Mouse (Mus musculus): ENCODE data around the gene Dach1. TPM values are rescaled to one million over a fixed set of nuclear protein-coding genes. Genes with fewer than 3 reads are reported as not detected.

Gene Dach1
- polyA plus RNA-seq, 1 experiment from 2014 or later = 8.6 TPM

DNA sequence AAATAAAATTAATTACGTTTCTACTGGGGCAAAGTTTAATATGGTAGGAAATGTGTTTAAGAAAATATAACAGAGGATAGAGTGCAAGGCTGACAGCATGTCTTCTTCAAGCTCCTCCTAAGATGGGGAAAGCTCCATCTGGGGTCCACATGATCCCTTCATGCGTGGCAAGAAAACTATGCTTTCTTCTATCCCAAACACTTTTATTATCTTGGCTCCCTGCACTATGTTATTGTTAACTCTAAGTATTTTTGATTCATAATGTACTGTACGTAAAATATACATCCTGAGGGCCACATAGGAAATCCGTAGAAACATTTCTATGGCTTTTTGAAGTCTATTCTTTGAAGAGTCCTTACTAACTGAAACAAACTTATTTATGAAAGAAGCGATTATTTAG, 330.3 kb downstream of the Dach1 start:
- ATAC-seq (ENCODE audit: insufficient number of reproducible peaks, insufficient read depth, low FRiP score, low read depth) = no peak
- no peaks in the 10 kb centered on the region for H3K9me3 ChIP-seq (ENCODE audit: control insufficient read depth, low read depth, low read length)
- H3K4me1 ChIP-seq (ENCODE audit: control insufficient read depth, insufficient read depth, low read length) = no peaks in the 10 kb centered on the region
- H3K27me3 ChIP-seq (ENCODE audit: control insufficient read depth, insufficient read depth, low read length) = no peaks in the 10 kb centered on the region
- H3K36me3 ChIP-seq (ENCODE audit: control insufficient read depth, insufficient read depth, low read length) = no peaks in the 10 kb centered on the region
- no peak overlapping the region for H3K9ac ChIP-seq (replicated peaks; ENCODE audit: low read depth, low read length)
- H3K4me2 ChIP-seq (replicated peaks; ENCODE audit: low read depth, low read length) = no peak overlapping the region
- 68% methylated on average over 5 of the region's 5 CpGs for WGBS
- no peak overlapping the region for H3K27ac ChIP-seq (ENCODE audit: low read length)
- H3K4me3 ChIP-seq (ENCODE audit: low read depth, low read length) = no peak overlapping the region

DNA sequence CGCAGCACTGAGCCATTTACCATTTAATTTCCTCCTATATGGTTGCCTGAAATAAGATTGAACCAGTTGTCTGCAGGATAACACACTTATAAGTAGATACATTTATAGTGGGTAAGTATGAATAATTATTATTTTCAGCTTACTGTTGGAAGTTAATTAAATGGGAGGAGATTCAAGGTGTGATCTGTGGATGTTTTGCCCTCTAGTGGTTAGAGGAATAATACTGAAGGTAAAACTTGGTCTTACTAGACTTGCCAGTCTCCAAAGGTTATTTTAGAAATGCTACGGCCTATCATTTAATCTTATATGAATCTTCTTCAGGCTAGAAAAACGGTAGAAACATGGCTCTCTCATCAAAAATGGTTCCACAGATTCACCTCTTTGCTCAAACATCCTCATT, 339.7 kb downstream of the Dach1 start:
- WGBS = 79% methylated on average over 3 of the region's 3 CpGs
- H3K4me2 ChIP-seq (replicated peaks; ENCODE audit: low read depth, low read length) = no peak overlapping the region
- 0 out of 2 replicates have a peak, but pooled peaks cover 2% of the 10 kb centered on the region for H3K4me1 ChIP-seq (ENCODE audit: control insufficient read depth, insufficient read depth, low read length)
- H3K9ac ChIP-seq (replicated peaks; ENCODE audit: low read depth, low read length) = no peak overlapping the region
- no peak overlapping the region for H3K27ac ChIP-seq (ENCODE audit: low read length)
- H3K4me3 ChIP-seq (ENCODE audit: low read depth, low read length) = no peak overlapping the region
- no peak for ATAC-seq (ENCODE audit: insufficient number of reproducible peaks, insufficient read depth, low FRiP score, low read depth)
- no peaks in the 10 kb centered on the region for H3K27me3 ChIP-seq (ENCODE audit: control insufficient read depth, insufficient read depth, low read length)
- H3K9me3 ChIP-seq (ENCODE audit: control insufficient read depth, low read depth, low read length) = no peaks in the 10 kb centered on the region
- no peaks in the 10 kb centered on the region for H3K36me3 ChIP-seq (ENCODE audit: control insufficient read depth, insufficient read depth, low read length)

DNA sequence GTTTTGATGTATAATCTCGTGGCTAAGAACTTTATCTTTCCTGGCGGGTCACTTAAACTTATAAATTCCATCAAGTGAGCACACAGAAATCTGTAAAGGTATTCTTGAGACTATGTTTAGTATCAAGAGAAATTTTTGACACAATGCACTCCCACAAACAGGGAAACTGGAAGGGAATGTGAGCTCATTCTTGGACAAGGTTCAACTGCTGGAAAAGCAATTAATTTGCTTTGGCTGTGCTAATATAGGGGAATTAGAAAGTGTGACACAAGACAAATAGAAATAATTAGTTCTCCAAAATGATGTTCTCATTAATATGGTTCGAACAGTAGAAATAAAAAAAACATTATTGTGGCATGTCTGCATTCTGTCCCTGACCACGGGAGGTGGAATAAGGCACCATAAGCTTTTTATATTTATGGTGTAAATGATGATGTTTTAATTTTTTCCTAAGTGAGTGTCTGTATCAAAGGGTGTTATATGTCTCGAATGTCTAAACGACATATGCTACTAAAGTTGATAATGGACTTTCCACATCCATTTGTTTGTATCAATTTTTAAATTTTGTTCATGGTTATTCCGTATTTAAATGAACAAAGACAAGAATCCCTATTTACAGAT, 354.9 kb downstream of the Dach1 start:
- no peak overlapping the region for H3K4me2 ChIP-seq (replicated peaks; ENCODE audit: low read depth, low read length)
- no peaks in the 10 kb centered on the region for H3K27me3 ChIP-seq (ENCODE audit: control insufficient read depth, insufficient read depth, low read length)
- H3K9ac ChIP-seq (replicated peaks; ENCODE audit: low read depth, low read length) = no peak overlapping the region
- no peak overlapping the region for H3K27ac ChIP-seq (ENCODE audit: low read length)
- ATAC-seq (ENCODE audit: insufficient number of reproducible peaks, insufficient read depth, low FRiP score, low read depth) = no peak
- H3K9me3 ChIP-seq (ENCODE audit: control insufficient read depth, low read depth, low read length) = no peaks in the 10 kb centered on the region
- no peaks in the 10 kb centered on the region for H3K4me1 ChIP-seq (ENCODE audit: control insufficient read depth, insufficient read depth, low read length)
- no peaks in the 10 kb centered on the region for H3K36me3 ChIP-seq (ENCODE audit: control insufficient read depth, insufficient read depth, low read length)
- H3K4me3 ChIP-seq (ENCODE audit: low read depth, low read length) = no peak overlapping the region
- 68% methylated on average over 7 of the region's 7 CpGs for WGBS

DNA sequence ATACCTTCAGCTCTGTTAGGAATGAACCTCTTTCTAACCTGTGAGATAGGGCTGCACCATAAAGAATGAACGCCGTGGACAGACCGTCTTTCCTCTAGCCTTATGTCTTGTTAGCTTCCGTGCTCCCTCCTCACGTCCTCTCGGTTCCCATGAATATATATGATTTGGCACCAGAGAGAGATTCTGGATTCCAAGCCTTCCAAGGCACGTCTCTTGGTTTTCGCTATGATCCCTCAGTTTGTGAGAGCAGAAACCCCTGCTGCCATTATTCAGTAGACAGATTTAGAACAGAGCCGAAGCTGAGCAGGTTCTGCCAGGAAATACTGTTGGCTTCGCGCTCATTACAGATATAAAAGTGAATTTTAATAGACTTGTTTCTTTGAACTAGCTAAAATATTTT, 356.0 kb downstream of the Dach1 start:
- Histone ChIP-seq H3K4me3 (ENCODE audit: low read depth, low read length) (no peak overlapping the region), H3K9me3 (ENCODE audit: control insufficient read depth, low read depth, low read length) (no peaks in the 10 kb centered on the region), H3K27me3 (ENCODE audit: control insufficient read depth, insufficient read depth, low read length) (no peaks in the 10 kb centered on the region), H3K4me2 (replicated peaks; ENCODE audit: low read depth, low read length) (no peak overlapping the region), H3K27ac (ENCODE audit: low read length) (no peak overlapping the region), H3K4me1 (ENCODE audit: control insufficient read depth, insufficient read depth, low read length) (no peaks in the 10 kb centered on the region), H3K9ac (replicated peaks; ENCODE audit: low read depth, low read length) (no peak overlapping the region), H3K36me3 (ENCODE audit: control insufficient read depth, insufficient read depth, low read length) (no peaks in the 10 kb centered on the region)
- no peak for ATAC-seq (ENCODE audit: insufficient number of reproducible peaks, insufficient read depth, low FRiP score, low read depth)
- WGBS = 76% methylated on average over 11 of the region's 11 CpGs

DNA sequence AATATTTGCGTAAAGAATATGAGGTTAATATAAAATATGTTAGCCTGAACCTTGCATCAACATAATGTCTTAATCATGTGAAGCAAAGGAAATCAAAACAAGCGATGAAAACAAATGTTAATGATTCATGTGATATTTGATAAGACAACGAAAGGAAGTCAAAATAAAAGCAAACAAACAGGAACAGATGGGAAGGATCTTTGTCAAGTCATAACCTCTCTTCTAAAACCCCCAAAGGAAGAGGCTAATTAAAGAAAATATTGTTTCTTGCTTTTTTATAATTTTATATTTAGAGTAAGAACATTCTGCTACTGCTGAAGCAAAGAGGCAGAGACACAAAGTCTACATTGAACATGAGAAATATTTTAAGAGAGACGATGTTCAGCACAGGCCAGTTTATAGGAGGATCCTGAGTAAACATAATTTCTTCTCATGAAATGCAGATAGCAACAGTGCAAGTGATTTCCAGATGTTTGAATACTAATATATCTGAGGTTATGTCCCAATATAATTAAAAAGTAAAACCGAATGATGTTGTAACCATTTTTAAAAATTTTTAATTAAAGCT, 374.1 kb downstream of the Dach1 start:
- no peaks in the 10 kb centered on the region for H3K36me3 ChIP-seq (ENCODE audit: control insufficient read depth, insufficient read depth, low read length)
- WGBS = 79% methylated on average over 5 of the region's 5 CpGs
- ATAC-seq (ENCODE audit: insufficient number of reproducible peaks, insufficient read depth, low FRiP score, low read depth) = no peak

DNA sequence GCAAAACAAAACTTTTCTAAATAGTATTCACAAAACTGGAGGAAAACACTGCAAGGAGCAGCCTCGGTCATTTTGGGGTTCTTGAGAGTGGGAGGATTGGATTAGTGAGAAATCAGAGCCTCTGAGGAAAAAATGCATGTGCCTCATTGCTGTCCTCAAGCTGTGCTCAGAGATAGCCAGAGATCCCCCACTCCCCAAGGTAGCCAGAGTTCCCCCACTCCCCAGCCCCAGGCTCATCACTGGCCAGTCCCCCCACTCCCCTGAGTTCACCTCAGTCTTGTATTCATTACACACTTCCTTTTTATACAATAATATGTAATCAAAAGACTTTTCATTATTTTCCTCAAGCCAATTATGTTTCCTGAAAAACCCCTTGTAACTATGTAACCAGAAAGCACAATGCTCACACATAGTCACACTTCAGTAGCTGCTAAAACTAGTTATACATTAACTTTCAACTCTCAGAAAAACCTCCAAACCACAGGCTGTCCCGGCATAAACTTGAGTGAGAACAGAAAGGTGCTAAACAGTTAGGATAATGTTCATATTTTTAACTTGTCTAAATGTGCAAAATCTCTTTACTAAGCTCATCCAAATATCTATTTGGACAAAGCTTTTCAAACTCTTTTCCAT, 395.3 kb downstream of the Dach1 start:
- Histone ChIP-seq H3K27ac (ENCODE audit: low read length) (no peak overlapping the region), H3K27me3 (ENCODE audit: control insufficient read depth, insufficient read depth, low read length) (no peaks in the 10 kb centered on the region), H3K4me1 (ENCODE audit: control insufficient read depth, insufficient read depth, low read length) (no peaks in the 10 kb centered on the region), H3K36me3 (ENCODE audit: control insufficient read depth, insufficient read depth, low read length) (no peaks in the 10 kb centered on the region), H3K4me2 (replicated peaks; ENCODE audit: low read depth, low read length) (no peak overlapping the region), H3K9ac (replicated peaks; ENCODE audit: low read depth, low read length) (no peak overlapping the region), H3K4me3 (ENCODE audit: low read depth, low read length) (no peak overlapping the region), H3K9me3 (ENCODE audit: control insufficient read depth, low read depth, low read length) (peaks cover 2% of the 10 kb centered on the region; the same call in 1 of the 2 replicates)
- ATAC-seq (ENCODE audit: insufficient number of reproducible peaks, insufficient read depth, low FRiP score, low read depth) = no peak; the same call in 1 of the 2 replicates
- WGBS = 83% methylated on average over 2 of the region's 2 CpGs

More for the DNA sequence above, 374.1 kb downstream of the Dach1 start:
- Histone ChIP-seq H3K27ac (ENCODE audit: low read length) (no peak overlapping the region), H3K27me3 (ENCODE audit: control insufficient read depth, insufficient read depth, low read length) (no peaks in the 10 kb centered on the region), H3K4me3 (ENCODE audit: low read depth, low read length) (no peak overlapping the region), H3K9ac (replicated peaks; ENCODE audit: low read depth, low read length) (no peak overlapping the region), H3K4me2 (replicated peaks; ENCODE audit: low read depth, low read length) (no peak overlapping the region), H3K4me1 (ENCODE audit: control insufficient read depth, insufficient read depth, low read length) (no peaks in the 10 kb centered on the region), H3K9me3 (ENCODE audit: control insufficient read depth, low read depth, low read length) (no peaks in the 10 kb centered on the region)

DNA sequence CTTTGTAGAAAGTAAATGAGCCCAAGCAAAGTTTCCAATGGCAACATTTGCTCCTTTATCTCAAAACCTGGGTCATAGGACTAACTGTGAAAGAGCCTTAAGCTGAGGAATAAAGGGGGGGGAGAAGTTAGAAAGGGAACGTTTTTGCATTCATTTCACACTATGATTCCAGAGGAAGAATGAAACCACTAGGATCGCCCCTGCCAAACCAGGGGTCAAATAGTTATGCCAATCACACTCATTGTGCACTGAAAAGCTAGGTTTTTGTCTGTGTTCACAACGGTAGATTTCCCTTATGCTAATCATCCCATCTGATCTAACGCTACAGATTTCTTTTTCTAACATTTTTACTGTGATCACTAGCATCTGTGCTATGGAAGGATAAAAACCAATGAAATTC, 415.2 kb downstream of the Dach1 start:
- Histone ChIP-seq H3K27me3 (ENCODE audit: control insufficient read depth, insufficient read depth, low read length) (no peaks in the 10 kb centered on the region), H3K4me2 (replicated peaks; ENCODE audit: low read depth, low read length) (no peak overlapping the region), H3K9me3 (ENCODE audit: control insufficient read depth, low read depth, low read length) (no peaks in the 10 kb centered on the region), H3K36me3 (ENCODE audit: control insufficient read depth, insufficient read depth, low read length) (no peaks in the 10 kb centered on the region), H3K4me1 (ENCODE audit: control insufficient read depth, insufficient read depth, low read length) (no peaks in the 10 kb centered on the region), H3K9ac (replicated peaks; ENCODE audit: low read depth, low read length) (no peak overlapping the region), H3K4me3 (ENCODE audit: low read depth, low read length) (no peak overlapping the region), H3K27ac (ENCODE audit: low read length) (no peak overlapping the region)
- no peak for ATAC-seq (ENCODE audit: insufficient number of reproducible peaks, insufficient read depth, low FRiP score, low read depth)
- 74% methylated on average over 4 of the region's 4 CpGs for WGBS

DNA sequence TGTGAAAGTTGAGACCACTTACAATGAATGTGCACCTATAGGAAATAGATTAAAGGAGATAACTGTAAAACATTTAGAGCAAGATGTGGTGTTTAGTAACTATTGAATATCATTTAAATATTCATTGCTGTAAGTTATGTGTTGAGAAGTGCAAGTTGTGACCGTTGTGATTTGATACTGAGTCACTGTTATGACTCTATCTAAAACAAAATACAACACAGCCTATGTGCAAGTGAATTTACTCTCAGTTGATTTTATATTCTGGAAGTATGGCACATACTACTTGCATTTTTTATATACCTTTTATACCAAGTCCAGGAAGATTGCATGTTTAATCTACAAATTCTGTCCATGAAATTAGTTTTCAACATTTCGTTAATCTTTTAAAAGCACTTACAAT, 415.6 kb downstream of the Dach1 start:
- 92% methylated on average over 2 of the region's 2 CpGs for WGBS
- H3K36me3 ChIP-seq (ENCODE audit: control insufficient read depth, insufficient read depth, low read length) = no peaks in the 10 kb centered on the region
- no peak for ATAC-seq (ENCODE audit: insufficient number of reproducible peaks, insufficient read depth, low FRiP score, low read depth)

More for the DNA sequence above, 415.6 kb downstream of the Dach1 start:
- H3K4me1 ChIP-seq (ENCODE audit: control insufficient read depth, insufficient read depth, low read length) = no peaks in the 10 kb centered on the region
- H3K4me3 ChIP-seq (ENCODE audit: low read depth, low read length) = no peak overlapping the region
- no peaks in the 10 kb centered on the region for H3K27me3 ChIP-seq (ENCODE audit: control insufficient read depth, insufficient read depth, low read length)
- H3K9me3 ChIP-seq (ENCODE audit: control insufficient read depth, low read depth, low read length) = no peaks in the 10 kb centered on the region
- H3K4me2 ChIP-seq (replicated peaks; ENCODE audit: low read depth, low read length) = no peak overlapping the region
- no peak overlapping the region for H3K27ac ChIP-seq (ENCODE audit: low read length)
- H3K9ac ChIP-seq (replicated peaks; ENCODE audit: low read depth, low read length) = no peak overlapping the region

Measured in stomach, embryonic 14.5 days (tissue).